Mouse (Mus musculus): Measurements from ENCODE around the gene Ddx43. TPM values are rescaled to one million over a fixed set of nuclear protein-coding genes. Genes with fewer than 3 reads are reported as not detected.

Ddx43 gene
- polyA plus RNA-seq, 1 experiment from 2014 or later, result not detected

GRCm38 (mm10) chr9:78396517-78396916 lies 940 bp downstream of the Ddx43 start:
- H3K4me1 ChIP-seq (ENCODE audit: control insufficient read depth, insufficient read depth, low read length), result no peaks in the 10 kb centered on the region
- DNase-seq (ENCODE audit: low spot score) (no peak), ATAC-seq (replicated peaks; ENCODE audit: insufficient number of reproducible peaks, low FRiP score, low TSS enrichment, low read depth) (no peak)
- no peak overlapping the region for H3K9ac ChIP-seq (replicated peaks; ENCODE audit: low read length)
- WGBS, result 63% methylated on average over 9 of the region's 9 CpGs
- H3K36me3 ChIP-seq (replicated peaks; ENCODE audit: control insufficient read depth, insufficient read depth, low read depth, low read length), result no peaks in the 10 kb centered on the region
- peaks cover 42% of the 10 kb centered on the region for H3K27me3 ChIP-seq (ENCODE audit: control insufficient read depth, insufficient read depth, low read length)
- peak overlapping the region; percentile 36; the same call in 1 of the 2 replicates for H3K4me3 ChIP-seq (ENCODE audit: low read depth, low read length)
- H3K9me3 ChIP-seq (replicated peaks; ENCODE audit: control insufficient read depth, low read length), result no peaks in the 10 kb centered on the region
- no peak overlapping the region for H3K4me2 ChIP-seq (ENCODE audit: low read depth, low read length)
- no peak overlapping the region for H3K27ac ChIP-seq (replicated peaks; ENCODE audit: low read depth, low read length)

GRCm38 (mm10) chr9:78400570-78400969 lies 5.0 kb downstream of the Ddx43 start:
- no peak for DNase-seq (ENCODE audit: low spot score)
- no peaks in the 10 kb centered on the region for H3K4me1 ChIP-seq (ENCODE audit: control insufficient read depth, insufficient read depth, low read length)
- H3K9me3 ChIP-seq (replicated peaks; ENCODE audit: control insufficient read depth, low read length), result no peaks in the 10 kb centered on the region
- no peak for ATAC-seq (replicated peaks; ENCODE audit: insufficient number of reproducible peaks, low FRiP score, low TSS enrichment, low read depth)
- WGBS, result 86% methylated on average over 5 of the region's 5 CpGs
- H3K4me2 ChIP-seq (ENCODE audit: low read depth, low read length), result no peak overlapping the region
- no peaks in the 10 kb centered on the region for H3K36me3 ChIP-seq (replicated peaks; ENCODE audit: control insufficient read depth, insufficient read depth, low read depth, low read length)
- H3K9ac ChIP-seq (replicated peaks; ENCODE audit: low read length), result no peak overlapping the region
- H3K4me3 ChIP-seq (ENCODE audit: low read depth, low read length), result no peak overlapping the region
- H3K27ac ChIP-seq (replicated peaks; ENCODE audit: low read depth, low read length), result no peak overlapping the region
- peaks cover 19% of the 10 kb centered on the region for H3K27me3 ChIP-seq (ENCODE audit: control insufficient read depth, insufficient read depth, low read length)

- Histone ChIP-seq H3K4me3 (ENCODE audit: low read depth, low read length) (no peak overlapping the region), H3K27me3 (ENCODE audit: control insufficient read depth, insufficient read depth, low read length) (peaks cover 8% of the 10 kb centered on the region), H3K9me3 (replicated peaks; ENCODE audit: control insufficient read depth, low read length) (no peaks in the 10 kb centered on the region), H3K9ac (replicated peaks; ENCODE audit: low read length) (no peak overlapping the region), H3K27ac (replicated peaks; ENCODE audit: low read depth, low read length) (no peak overlapping the region), H3K4me1 (ENCODE audit: control insufficient read depth, insufficient read depth, low read length) (no peaks in the 10 kb centered on the region), H3K4me2 (ENCODE audit: low read depth, low read length) (no peak overlapping the region), H3K36me3 (replicated peaks; ENCODE audit: control insufficient read depth, insufficient read depth, low read depth, low read length) (no peaks in the 10 kb centered on the region)
- DNase-seq (ENCODE audit: low spot score) (no peak), ATAC-seq (replicated peaks; ENCODE audit: insufficient number of reproducible peaks, low FRiP score, low TSS enrichment, low read depth) (no peak)
- 83% methylated on average over 7 of the region's 7 CpGs for WGBS
Observed at GRCm38 (mm10) chr9:78401596-78401995, 6.0 kb downstream of the Ddx43 start.

- Histone ChIP-seq H3K36me3 (replicated peaks; ENCODE audit: control insufficient read depth, insufficient read depth, low read depth, low read length) (no peaks in the 10 kb centered on the region), H3K4me3 (ENCODE audit: low read depth, low read length) (peak overlapping the region; percentile 18; the same call in 1 of the 2 replicates), H3K27ac (replicated peaks; ENCODE audit: low read depth, low read length) (no peak overlapping the region), H3K4me2 (ENCODE audit: low read depth, low read length) (peak overlapping the region; percentile 53), H3K9me3 (replicated peaks; ENCODE audit: control insufficient read depth, low read length) (no peaks in the 10 kb centered on the region), H3K4me1 (ENCODE audit: control insufficient read depth, insufficient read depth, low read length) (no peaks in the 10 kb centered on the region), H3K9ac (replicated peaks; ENCODE audit: low read length) (no peak overlapping the region; the same call in 1 of the 2 replicates), H3K27me3 (ENCODE audit: control insufficient read depth, insufficient read depth, low read length) (no peaks in the 10 kb centered on the region)
- ATAC-seq (replicated peaks; ENCODE audit: insufficient number of reproducible peaks, low FRiP score, low TSS enrichment, low read depth) (no peak; the same call in 1 of the 2 replicates), DNase-seq (ENCODE audit: low spot score) (no peak)
- 24% methylated on average over 24 of the region's 27 CpGs for WGBS
Observed at GRCm38 (mm10) chr9:78427362-78427781, 31.8 kb downstream of the Ddx43 start.

- WGBS, result 73% methylated on average over 6 of the region's 6 CpGs
- Histone ChIP-seq H3K36me3 (replicated peaks; ENCODE audit: control insufficient read depth, insufficient read depth, low read depth, low read length) (no peaks in the 10 kb centered on the region), H3K9me3 (replicated peaks; ENCODE audit: control insufficient read depth, low read length) (no peaks in the 10 kb centered on the region), H3K4me2 (ENCODE audit: low read depth, low read length) (no peak overlapping the region), H3K9ac (replicated peaks; ENCODE audit: low read length) (no peak overlapping the region), H3K27me3 (ENCODE audit: control insufficient read depth, insufficient read depth, low read length) (no peaks in the 10 kb centered on the region), H3K4me1 (ENCODE audit: control insufficient read depth, insufficient read depth, low read length) (no peaks in the 10 kb centered on the region), H3K4me3 (ENCODE audit: low read depth, low read length) (no peak overlapping the region), H3K27ac (replicated peaks; ENCODE audit: low read depth, low read length) (no peak overlapping the region)
- no peak for DNase-seq (ENCODE audit: low spot score)
- ATAC-seq (replicated peaks; ENCODE audit: insufficient number of reproducible peaks, low FRiP score, low TSS enrichment, low read depth), result no peak
Observed at GRCm38 (mm10) chr9:78428185-78428584, 32.6 kb downstream of the Ddx43 start.

- DNase-seq (ENCODE audit: low spot score) (no peak), ATAC-seq (replicated peaks; ENCODE audit: insufficient number of reproducible peaks, low FRiP score, low TSS enrichment, low read depth) (0 out of 2 replicates have a peak, but pooled peaks have one; percentile 68)
- Histone ChIP-seq H3K4me1 (ENCODE audit: control insufficient read depth, insufficient read depth, low read length) (no peaks in the 10 kb centered on the region), H3K9me3 (replicated peaks; ENCODE audit: control insufficient read depth, low read length) (no peaks in the 10 kb centered on the region), H3K27ac (replicated peaks; ENCODE audit: low read depth, low read length) (no peak overlapping the region), H3K9ac (replicated peaks; ENCODE audit: low read length) (no peak overlapping the region), H3K36me3 (replicated peaks; ENCODE audit: control insufficient read depth, insufficient read depth, low read depth, low read length) (no peaks in the 10 kb centered on the region), H3K4me3 (ENCODE audit: low read depth, low read length) (no peak overlapping the region), H3K4me2 (ENCODE audit: low read depth, low read length) (no peak overlapping the region), H3K27me3 (ENCODE audit: control insufficient read depth, insufficient read depth, low read length) (no peaks in the 10 kb centered on the region)
- 85% methylated on average over 4 of the region's 4 CpGs for WGBS
Observed at GRCm38 (mm10) chr9:78428870-78429432, 33.4 kb downstream of the Ddx43 start.

- no peaks in the 10 kb centered on the region for H3K36me3 ChIP-seq (replicated peaks; ENCODE audit: control insufficient read depth, insufficient read depth, low read depth, low read length)
- no peaks in the 10 kb centered on the region for H3K4me1 ChIP-seq (ENCODE audit: control insufficient read depth, insufficient read depth, low read length)
- H3K4me3 ChIP-seq (ENCODE audit: low read depth, low read length), result no peak overlapping the region
- ATAC-seq (replicated peaks; ENCODE audit: insufficient number of reproducible peaks, low FRiP score, low TSS enrichment, low read depth) (no peak), DNase-seq (ENCODE audit: low spot score) (no peak)
- H3K9ac ChIP-seq (replicated peaks; ENCODE audit: low read length), result no peak overlapping the region
- no peak overlapping the region for H3K4me2 ChIP-seq (ENCODE audit: low read depth, low read length)
- no peak overlapping the region for H3K27ac ChIP-seq (replicated peaks; ENCODE audit: low read depth, low read length)
- H3K27me3 ChIP-seq (ENCODE audit: control insufficient read depth, insufficient read depth, low read length), result no peaks in the 10 kb centered on the region
- 55% methylated on average over 2 of the region's 2 CpGs for WGBS
- H3K9me3 ChIP-seq (replicated peaks; ENCODE audit: control insufficient read depth, low read length), result no peaks in the 10 kb centered on the region
Observed at GRCm38 (mm10) chr9:78429551-78429950, 34.0 kb downstream of the Ddx43 start.

GRCm38 (mm10) chr9:78430486-78430885 lies 34.9 kb downstream of the Ddx43 start:
- Histone ChIP-seq H3K9ac (replicated peaks; ENCODE audit: low read length) (no peak overlapping the region), H3K9me3 (replicated peaks; ENCODE audit: control insufficient read depth, low read length) (no peaks in the 10 kb centered on the region), H3K27ac (replicated peaks; ENCODE audit: low read depth, low read length) (no peak overlapping the region), H3K4me3 (ENCODE audit: low read depth, low read length) (no peak overlapping the region), H3K27me3 (ENCODE audit: control insufficient read depth, insufficient read depth, low read length) (no peaks in the 10 kb centered on the region), H3K4me2 (ENCODE audit: low read depth, low read length) (no peak overlapping the region), H3K4me1 (ENCODE audit: control insufficient read depth, insufficient read depth, low read length) (no peaks in the 10 kb centered on the region), H3K36me3 (replicated peaks; ENCODE audit: control insufficient read depth, insufficient read depth, low read depth, low read length) (no peaks in the 10 kb centered on the region)
- DNase-seq (ENCODE audit: low spot score) (no peak), ATAC-seq (replicated peaks; ENCODE audit: insufficient number of reproducible peaks, low FRiP score, low TSS enrichment, low read depth) (no peak)
- WGBS, result 74% methylated on average over 6 of the region's 6 CpGs
